9 mouse cellular contexts compared by ENCODE assay signal in genomic region chr1:152591746-152592498, GRCm38 (mm10).
DNase-seq lines count a peak whose midpoint lies in the region; ATAC-seq and TF ChIP-seq lines count a peak whose summit lies in the region.
"Had no signal": no experiment of that assay in that cellular context is flagged by ENCODE, and none has a peak within 500 bp of the region (broad histone marks: within the 10 kb centered on the region; RNA-seq: fewer than 3 reads in every experiment).

No protein-coding gene starts in this region.

- no peak for DNase-seq in lung, postnatal 0 days (ENCODE audit: low spot score)
- DNase-seq in lung, adult 18-20 months: no peak
- no peak for DNase-seq in cerebellum, adult 11 months
- DNase-seq in forebrain, postnatal 0 days: no peak
- DNase-seq: cerebellum, postnatal 14 days had no signal

- no peaks in the 10 kb centered on the region for H3K36me3 ChIP-seq in lung, postnatal 0 days (ENCODE audit: insufficient read depth, low read length)
- H3K36me3 ChIP-seq in erythroblast, embryonic 14.5 days (ENCODE audit: control insufficient read depth): 0 out of 2 replicates have a peak, but pooled peaks cover 2% of the 10 kb centered on the region
- no peaks in the 10 kb centered on the region for H3K36me3 ChIP-seq in forebrain, postnatal 0 days (ENCODE audit: insufficient read depth)

- H3K27ac ChIP-seq in lung, postnatal 0 days (ENCODE audit: low read length): peak overlapping the region; percentile 32; the same call in 1 of the 2 replicates
- peak overlapping the region; percentile 43 for H3K27ac ChIP-seq in bone marrow, adult 2 months (ENCODE audit: control insufficient read depth, insufficient read depth, low read depth, low read length, poor library complexity)
- no peak overlapping the region for H3K27ac ChIP-seq in forebrain, postnatal 0 days (ENCODE audit: low read depth, low read length)

- TF ChIP-seq EP300 in lung, postnatal 0 days (IDR thresholded peaks at IDR 0.05): no peak

- H3K4me3 ChIP-seq in lung, postnatal 0 days (ENCODE audit: low read depth, low read length): no peak overlapping the region
- H3K4me3 ChIP-seq in bone marrow, adult 2 months (replicated peaks; ENCODE audit: control insufficient read depth, low read depth, low read length): peak overlapping the region; percentile 47
- peak overlapping the region; percentile 63 for H3K4me3 ChIP-seq in erythroblast, embryonic 14.5 days (replicated peaks)
- no peak overlapping the region for H3K4me3 ChIP-seq in forebrain, postnatal 0 days (ENCODE audit: low read depth, low read length)

- TF ChIP-seq CTCF in lung, postnatal 0 days (IDR thresholded peaks at IDR 0.05): no peak
- no peak for TF ChIP-seq CTCF in bone marrow, adult 2 months (IDR thresholded peaks at IDR 0.05; ENCODE audit: control insufficient read depth, insufficient read depth, low read length)
- TF ChIP-seq CTCF in forebrain, postnatal 0 days (IDR thresholded peaks at IDR 0.05; ENCODE audit: low read depth): no peak

- H3K4me1 ChIP-seq in lung, postnatal 0 days (ENCODE audit: insufficient read depth, low read depth, low read length): no peaks in the 10 kb centered on the region; the same call in 1 of the 2 replicates
- H3K4me1 ChIP-seq in bone marrow, adult 2 months (ENCODE audit: control insufficient read depth, insufficient read depth, low read length): peaks cover 12% of the 10 kb centered on the region
- H3K4me1 ChIP-seq in erythroblast, embryonic 14.5 days (ENCODE audit: control insufficient read depth): peaks cover 60% of the 10 kb centered on the region
- H3K4me1 ChIP-seq in forebrain, postnatal 0 days (ENCODE audit: insufficient read depth): 0 out of 2 replicates have a peak, but pooled peaks cover 6% of the 10 kb centered on the region

- no peaks in the 10 kb centered on the region for H3K9me3 ChIP-seq in lung, postnatal 0 days (ENCODE audit: low read length)
- no peaks in the 10 kb centered on the region for H3K9me3 ChIP-seq in erythroblast, embryonic 14.5 days (ENCODE audit: control insufficient read depth, low read length)
- H3K9me3 ChIP-seq in forebrain, postnatal 0 days (ENCODE audit: low read length): no peaks in the 10 kb centered on the region

- WGBS in lung, postnatal 0 days: 71% methylated on average over 15 of the region's 15 CpGs
- 53% methylated on average over 15 of the region's 15 CpGs for WGBS in bone marrow, adult 2 months
- 93% methylated on average over 13 of the region's 15 CpGs for WGBS in forebrain, postnatal 0 days

- ATAC-seq in lung, postnatal 0 days: no peak
- peak; percentile 53 for ATAC-seq in megakaryocyte, adult 5-6 weeks (ENCODE audit: poor library complexity, severe bottlenecking)
- no peak for ATAC-seq in forebrain, postnatal 0 days
- ATAC-seq: inflammation-experienced regulatory T-cells, adult 6 months had no signal

- no peak overlapping the region for H3K4me2 ChIP-seq in lung, postnatal 0 days (replicated peaks; ENCODE audit: low read depth, low read length)
- no peak overlapping the region for H3K4me2 ChIP-seq in forebrain, postnatal 0 days (ENCODE audit: low read depth)

- H3K27me3 ChIP-seq in lung, postnatal 0 days (replicated peaks; ENCODE audit: insufficient read depth, low read length): no peaks in the 10 kb centered on the region
- peaks cover 19% of the 10 kb centered on the region for H3K27me3 ChIP-seq in erythroblast, embryonic 14.5 days (ENCODE audit: control insufficient read depth)
- no peaks in the 10 kb centered on the region for H3K27me3 ChIP-seq in forebrain, postnatal 0 days (ENCODE audit: insufficient read depth, low read length)

- TF ChIP-seq POLR2A in bone marrow, adult 2 months (IDR thresholded peaks at IDR 0.05; ENCODE audit: borderline replicate concordance, control insufficient read depth, low read depth, low read length): peak; percentile 52; the same call in 1 of the 2 replicates

- H3K9ac ChIP-seq in lung, postnatal 0 days (replicated peaks; ENCODE audit: low read depth): no peak overlapping the region
- no peak overlapping the region for H3K9ac ChIP-seq in forebrain, postnatal 0 days

Comparison
In these comparisons a context has a peak if more than half of its experiments do, and no peak if none do; other contexts are left out.
1. H3K4me3 ChIP-seq: peak in bone marrow, adult 2 months (single experiment) and erythroblast, embryonic 14.5 days (single experiment); none in lung, postnatal 0 days (single experiment) and forebrain, postnatal 0 days (single experiment).